Mouse (Mus musculus) common myeloid progenitor, adult 5-6 weeks (primary cell): ENCODE data around the gene Ndel1. TPM values are rescaled to one million over a fixed set of nuclear protein-coding genes. Genes with fewer than 3 reads are reported as not detected.

Experiments
- ATAC-seq: replicated peaks from 2 replicates; pipeline ENCODE4 v1.8.0; 2016; ENCODE audit warnings: low read depth, mild to moderate bottlenecking, moderate TSS enrichment, inconsistent platforms; ENCODE audit not compliant: poor library complexity, severe bottlenecking
- total RNA-seq: library from RNA; stranded (forward); fragments of 200-1000, 187-1606 nt; gene quantifications from 2 replicates; pipeline ENCODE4 v1.2.3, GENCODE M21; 2017

The Ndel1 gene
- total RNA-seq = 36.8 and 38.4 TPM in 2 replicates

DNA sequence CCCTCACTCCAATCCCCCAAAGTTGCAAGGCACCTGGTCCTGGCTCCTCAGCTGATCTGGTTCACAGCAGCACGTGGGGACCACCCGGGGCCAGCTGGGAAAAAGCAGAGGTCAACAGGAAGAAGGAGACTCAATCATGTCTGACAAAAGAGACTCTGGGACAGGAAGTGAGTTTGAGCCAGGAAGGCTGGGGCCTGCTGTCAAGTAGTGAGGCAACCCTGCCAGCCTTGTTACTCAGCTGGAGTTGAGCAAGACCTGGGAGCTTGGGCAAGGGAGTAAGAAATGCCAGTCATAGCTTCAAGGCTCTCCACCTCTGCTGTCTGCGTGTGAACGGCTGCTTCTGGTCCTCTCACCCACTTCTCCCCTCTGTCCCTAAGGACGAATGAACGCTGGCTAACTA is at the start of gene Ndel1:
Gene Ndel1 (minus strand): TSS at position 111 of the 400 bp plus-strand sequence.
- ATAC-seq = peak; percentile 90

DNA sequence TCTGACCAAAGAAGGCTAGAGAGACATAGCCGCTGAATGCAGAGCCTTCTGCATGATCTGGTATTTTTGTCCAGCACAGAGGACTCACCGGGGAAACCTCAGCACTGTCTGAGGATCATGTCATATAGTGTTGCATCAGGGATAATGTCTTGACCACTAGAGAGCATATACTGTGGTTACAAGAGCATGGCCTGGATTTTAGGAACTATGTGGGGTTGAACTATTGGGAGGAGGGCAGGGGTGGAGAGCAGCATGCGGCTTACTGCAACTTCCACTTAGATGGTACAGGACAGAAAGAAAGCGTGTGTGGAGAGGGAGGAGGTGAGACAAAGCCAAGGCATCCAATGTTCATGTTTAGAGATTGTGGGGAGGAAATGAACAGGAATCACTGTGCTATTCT is 42.9 kb upstream of the Ndel1 start:
- peak; percentile 54 for ATAC-seq

DNA sequence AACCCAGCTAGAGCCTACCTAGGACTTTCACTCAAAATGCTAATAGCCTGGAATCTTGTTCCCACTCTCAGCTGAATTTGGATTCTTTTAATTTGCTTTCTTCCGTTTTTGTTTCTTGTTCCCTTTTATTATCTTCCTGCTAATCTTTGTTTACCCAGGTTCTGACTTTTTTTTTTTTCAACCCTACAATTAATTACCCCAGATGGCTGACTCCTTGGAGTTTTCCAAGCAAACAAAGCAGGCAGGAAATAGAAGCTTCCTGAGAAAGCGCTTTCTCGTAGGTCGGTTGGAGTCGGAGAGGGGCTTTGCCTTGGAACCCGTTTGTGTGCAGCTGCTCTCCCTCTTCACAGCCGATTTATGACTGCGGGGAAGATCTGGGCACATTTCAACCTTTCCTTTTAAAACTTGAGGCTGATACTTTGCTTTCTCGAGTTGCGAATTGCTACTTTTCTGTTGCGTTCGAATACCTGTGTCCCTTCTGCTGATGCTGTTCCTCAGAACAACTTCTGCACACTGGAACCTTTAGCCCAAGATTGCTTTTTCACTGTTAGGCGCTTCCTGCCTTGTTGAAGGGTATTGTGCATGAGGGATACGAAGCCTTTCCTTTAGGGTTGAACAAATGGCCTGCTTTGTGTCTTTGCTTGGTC is 40.0 kb upstream of the Ndel1 start:
- ATAC-seq = no peak

DNA sequence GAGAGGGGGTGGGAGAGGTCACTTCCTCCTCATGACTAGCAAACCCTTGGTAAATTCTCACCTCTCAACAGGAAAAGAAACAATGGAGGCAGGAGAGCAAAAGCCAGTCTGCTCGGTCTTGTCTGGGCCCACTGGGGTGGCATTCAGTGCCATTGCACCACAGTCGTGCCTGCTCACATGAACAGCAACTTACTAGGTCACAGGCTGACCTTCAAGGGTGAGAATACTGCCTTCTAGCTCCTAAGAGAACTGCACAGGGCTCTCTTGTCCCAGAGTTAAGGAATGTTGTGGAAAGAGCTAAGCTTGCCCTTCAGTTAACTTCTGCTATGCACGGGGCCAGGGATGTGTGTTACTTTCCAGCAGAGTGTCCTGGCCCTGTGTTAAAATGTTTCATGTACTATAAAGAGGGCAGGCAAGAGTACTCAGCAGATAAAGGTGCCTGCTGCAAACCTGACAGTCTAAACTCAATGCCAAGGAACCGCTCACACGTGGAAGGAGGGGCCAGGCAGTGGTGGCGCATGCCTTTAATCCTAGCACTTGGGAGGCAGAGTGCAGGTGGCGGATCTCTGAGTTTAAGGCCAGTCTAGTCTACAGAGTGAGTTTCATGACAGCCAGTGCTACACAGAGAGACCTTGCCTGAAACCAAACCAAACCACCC is 37.3 kb upstream of the Ndel1 start:
- no peak for ATAC-seq

DNA sequence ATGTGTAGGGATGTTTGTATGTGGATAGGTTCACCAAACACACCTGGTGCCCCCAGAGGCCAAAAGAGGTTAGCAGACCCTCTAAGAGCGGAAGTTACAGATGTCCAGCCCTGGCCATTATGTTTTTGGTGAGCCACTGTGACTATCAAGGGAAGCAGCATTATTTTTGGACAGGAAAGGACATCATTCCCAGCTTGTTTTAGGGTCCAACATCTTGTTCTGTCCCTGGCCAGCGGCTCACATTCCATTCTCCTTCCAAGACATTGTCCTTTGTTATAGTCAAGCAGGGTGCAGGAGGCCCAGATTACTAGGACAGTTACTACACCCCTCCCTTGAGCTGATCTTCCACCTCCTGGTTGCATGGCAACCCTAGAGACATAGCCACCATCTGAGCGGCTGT is 35.6 kb upstream of the Ndel1 start:
- ATAC-seq = no peak

DNA sequence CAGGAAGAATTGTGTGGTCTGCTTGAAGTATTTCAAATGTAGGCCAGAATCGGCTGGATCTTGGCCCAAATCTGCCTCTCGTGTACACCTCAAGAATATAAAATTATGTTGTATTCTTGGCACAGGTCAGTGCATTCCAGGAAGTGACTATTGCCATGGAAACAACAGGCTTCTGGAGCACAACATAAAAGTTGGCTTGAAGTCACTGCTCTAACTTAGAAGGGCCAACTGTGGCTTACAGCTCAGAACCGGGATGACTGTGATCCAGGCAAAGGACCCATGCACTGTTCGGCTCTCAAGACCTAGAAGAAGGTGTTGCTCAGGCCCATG is 34.8 kb upstream of the Ndel1 start:
- ATAC-seq = no peak

DNA sequence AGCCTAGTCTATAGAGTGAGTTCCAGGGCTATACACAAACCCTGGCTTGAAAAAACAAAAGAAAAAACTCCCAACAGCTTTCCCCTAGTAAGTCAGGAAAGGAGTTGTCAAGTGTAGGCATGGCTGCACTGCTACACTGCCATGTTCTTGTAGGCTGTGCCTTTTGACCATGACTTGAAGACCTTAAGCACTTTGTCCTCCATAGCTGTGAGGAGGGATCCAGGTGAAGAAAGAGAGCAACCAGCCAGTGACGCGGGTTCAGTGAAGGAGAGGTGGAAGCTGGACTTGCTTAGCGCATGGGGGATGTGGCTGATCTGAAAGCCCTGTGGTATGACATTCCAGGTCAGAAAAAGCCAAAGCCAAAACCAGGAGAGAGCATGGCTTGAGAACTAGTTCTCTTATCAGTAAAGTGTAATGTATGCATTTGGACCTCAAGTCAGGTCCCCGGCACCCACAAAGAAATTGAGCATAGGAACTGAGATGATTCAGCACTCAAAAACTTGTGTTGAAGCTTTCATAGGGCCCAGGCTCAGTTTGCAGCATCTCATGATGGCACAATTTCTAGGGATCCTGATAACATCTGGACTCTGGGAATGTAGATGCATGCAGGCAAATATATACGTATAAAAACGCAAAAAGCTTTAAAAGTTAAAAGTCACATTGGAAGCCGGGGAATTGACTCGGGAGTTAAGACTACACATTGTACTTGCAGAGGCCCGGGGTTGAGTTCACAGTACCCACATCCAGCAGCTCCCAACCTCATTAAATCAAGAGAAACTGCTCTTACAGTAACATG is 34.2 kb upstream of the Ndel1 start:
- ATAC-seq = no peak

DNA sequence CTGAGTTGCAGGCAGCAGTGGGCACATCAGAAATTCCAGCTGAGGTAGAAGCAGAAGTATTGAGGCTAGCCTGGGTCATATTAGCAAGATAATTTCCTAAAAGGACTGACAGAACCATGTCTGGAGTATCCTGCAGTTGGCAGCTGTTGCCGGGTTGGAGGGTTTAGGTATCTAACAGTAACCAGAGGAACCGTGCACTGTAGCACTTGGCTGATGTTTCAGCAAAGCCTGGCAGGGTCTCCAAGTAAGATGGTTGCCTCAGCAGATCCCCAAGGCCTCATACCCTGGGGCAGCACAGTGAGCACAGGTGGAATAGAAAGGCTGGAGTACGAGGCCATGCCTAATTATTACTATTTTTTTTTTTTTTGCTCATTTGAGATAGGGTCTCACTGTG is 33.5 kb upstream of the Ndel1 start:
- no peak for ATAC-seq

DNA sequence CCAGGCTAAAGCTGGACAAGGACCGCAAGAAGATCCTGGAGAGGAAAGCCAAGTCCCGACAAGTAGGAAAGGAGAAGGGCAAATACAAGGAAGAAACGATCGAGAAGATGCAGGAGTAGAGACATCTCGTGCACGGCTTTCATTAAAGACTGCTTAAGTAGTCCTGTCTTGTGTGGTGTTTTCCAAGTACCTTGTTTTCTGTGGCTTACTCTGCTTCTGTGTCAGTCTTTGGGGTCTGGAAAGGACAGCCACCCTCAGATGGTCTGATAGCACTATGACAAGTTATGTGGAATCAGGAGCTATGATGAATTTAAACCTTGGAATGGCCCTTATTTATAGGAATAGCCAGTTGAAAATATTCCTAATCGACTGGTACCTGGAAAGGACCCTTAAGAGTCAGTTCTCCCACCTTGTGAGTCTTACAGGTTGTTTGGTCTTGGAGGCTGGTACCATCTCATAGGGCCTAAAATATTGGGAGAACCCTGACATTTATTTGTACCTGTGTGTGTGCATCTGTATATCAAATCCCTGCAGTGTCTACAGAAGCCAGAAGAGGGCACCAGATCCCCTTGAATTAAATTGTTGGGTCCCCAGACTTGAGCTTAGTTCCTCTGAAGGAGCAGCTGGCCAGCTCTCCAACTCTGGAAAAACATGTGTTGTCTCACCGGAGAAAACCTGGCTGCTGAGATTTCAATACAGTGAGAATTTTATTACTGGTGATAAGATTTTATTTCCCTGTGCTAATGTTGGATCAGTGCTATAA is 32.9 kb upstream of the Ndel1 start:
- peak; percentile 53 for ATAC-seq

DNA sequence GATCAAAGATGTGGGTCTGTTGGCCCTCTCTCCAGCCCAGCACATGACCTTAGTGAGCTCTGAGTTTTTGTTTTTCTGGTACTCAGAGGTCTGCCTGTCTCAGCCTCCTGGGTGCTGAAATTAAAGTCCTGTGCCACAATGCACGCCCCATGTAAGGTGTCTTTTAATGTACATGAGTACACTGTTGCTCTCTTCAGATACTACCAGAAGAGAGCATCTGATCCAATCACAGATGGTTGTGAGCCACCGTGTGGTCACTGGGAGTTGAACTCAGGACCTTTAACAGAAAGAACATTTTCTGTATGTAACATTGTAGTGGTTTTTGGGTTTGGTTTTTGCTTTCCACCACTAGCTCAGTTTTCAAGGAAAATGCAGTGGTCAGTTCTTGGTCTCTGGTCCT is 32.1 kb upstream of the Ndel1 start:
- ATAC-seq = no peak

DNA sequence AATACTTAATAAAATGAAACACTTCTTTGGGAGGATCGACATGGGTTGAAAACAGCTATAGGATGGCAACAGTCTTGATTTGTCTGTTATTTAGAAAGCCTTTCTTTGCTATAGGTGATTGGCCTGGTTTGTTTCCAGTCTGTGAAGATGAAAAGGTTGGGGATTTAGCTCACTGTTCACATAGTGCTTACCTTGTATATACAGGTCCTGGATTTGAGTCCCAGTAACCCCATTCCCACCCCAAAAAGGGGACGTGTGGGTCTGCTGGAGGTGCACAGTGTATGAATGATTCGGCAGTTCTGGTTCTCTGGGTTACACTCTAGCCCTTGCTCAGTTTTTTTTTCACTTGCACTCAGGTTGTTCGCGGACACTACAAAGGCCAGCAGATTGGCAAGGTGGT is 31.2 kb upstream of the Ndel1 start:
- ATAC-seq = no peak

DNA sequence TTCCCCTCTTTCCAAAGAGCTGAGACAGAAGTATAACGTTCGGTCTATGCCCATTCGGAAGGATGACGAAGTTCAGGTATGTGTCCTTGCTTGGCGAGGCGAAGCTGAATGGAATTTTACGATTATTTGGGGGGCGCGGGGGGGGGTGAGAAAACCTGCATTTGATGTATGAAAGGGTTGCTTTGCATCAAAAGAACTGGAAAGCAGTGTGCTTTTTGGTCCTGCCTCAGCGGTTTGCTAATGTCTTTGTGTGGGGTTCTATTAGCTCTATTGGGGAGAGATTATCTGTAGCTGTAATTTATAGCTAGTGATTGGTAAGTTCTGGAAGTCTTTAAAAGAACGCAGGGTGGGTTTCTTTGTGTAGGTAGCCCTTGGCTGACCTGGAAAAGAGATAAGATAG is 30.7 kb upstream of the Ndel1 start:
- no peak for ATAC-seq

DNA sequence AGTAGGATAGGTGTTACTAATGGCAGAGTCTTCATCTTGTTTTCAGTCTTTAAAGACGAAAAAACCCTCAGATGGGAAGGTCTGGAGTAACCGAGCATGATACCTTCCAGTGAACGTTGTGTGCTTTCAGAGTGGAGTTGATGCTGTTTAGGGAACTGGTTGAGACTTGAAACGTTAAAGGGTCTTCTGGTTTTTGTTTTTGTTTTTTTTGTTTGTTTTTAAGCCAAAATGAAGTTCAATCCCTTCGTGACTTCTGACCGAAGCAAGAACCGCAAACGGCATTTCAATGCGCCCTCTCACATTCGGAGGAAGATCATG is 30.3 kb upstream of the Ndel1 start:
- ATAC-seq = no peak

DNA sequence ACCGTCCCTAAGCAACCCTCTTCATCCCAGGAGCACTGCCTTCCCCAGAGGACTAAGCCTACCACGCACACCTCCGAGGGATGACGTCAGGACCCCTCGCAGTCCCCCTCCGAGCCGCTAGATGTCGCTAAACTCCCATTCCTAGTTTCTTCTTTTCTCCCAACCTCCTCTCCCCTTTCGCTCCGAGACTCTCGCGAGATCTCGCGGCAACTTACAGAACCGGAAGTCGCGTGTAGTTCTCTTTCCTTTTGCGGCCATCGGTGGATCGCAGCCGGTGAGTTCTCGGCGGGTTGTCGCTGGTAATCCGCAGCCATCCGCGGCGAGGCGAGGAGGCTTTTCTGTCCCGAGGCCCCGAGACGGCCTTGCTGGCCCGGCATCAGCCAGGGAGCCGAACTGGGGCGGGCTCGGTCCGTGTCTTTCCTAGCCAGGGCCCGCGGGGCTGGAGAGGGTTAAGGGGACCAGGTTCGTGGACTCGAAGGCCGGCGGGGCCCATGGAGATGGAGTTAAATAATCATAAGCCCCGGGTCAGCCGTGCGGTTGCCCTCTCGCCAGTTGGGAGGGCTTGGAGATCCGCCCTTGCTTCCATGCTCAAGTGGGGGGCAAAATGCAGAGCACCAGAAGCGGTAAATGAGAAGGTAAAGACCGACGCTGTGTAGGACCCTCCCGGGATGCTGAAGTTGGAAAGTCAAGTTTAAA is 29.8 kb upstream of the Ndel1 start, which contains the start of gene Rpl26:
Gene Rpl26 (plus strand): TSS at position 233 of the 696 bp plus-strand sequence.
- peak; percentile 90 for ATAC-seq

DNA sequence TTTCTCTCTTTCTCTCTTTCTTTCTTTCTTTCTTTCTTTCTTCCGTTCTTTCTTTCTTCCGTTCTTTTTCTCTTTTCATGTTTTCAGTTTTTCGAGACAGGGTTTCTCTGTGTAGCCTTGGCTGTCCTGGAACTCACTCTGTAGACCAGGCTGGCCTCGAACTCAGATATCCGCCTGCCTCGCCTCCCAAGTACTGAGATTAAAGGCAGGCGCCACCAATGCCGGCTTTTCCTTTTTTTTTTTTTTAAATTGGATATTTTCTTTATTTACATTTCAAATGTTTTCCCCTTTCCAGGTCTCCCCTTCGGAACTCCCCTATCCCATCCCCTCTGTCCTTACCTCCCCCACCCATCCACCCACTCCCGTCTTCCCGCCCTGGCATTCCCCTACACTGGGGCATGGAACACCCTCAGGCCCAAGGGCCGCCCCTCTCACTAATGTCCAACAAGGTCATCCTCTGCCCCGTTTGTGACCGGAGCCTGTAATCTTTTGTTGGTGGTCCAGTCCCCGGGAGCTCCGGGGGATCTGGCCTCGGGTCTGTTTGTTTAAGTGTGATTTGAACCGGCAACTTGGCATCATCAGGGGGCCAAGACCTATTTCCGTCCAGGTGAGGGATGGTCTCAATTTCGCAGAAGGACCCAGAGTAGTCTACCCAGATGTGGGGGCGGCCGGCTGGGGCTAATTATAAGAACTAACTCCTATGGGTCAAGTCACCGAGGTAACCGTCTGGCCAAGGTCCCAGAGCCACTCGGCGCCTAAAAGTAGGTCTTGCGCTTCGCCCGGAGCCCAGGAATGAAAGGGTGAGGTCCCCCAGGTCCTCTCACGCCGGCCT is 29.1 kb upstream of the Ndel1 start:
- ATAC-seq = no peak

DNA sequence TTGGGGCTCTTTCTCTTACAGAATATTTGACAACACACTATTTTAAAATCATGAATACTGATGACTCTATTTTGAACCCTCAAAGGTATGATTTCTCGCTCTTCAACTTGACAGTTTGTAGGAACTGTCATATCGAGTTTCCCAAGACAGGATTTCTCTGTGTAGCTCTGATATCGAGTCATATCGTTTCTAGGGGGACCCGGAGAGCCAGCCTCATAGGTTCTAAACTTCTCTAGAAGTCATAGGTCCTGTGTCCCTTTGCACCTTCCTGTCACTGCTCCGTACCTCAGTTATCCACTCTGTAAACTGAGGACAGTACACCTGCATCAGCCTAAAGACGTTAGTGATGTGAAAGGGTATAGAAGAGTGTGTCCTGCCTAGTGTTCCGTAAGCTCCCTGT is 28.2 kb upstream of the Ndel1 start:
- ATAC-seq = no peak

DNA sequence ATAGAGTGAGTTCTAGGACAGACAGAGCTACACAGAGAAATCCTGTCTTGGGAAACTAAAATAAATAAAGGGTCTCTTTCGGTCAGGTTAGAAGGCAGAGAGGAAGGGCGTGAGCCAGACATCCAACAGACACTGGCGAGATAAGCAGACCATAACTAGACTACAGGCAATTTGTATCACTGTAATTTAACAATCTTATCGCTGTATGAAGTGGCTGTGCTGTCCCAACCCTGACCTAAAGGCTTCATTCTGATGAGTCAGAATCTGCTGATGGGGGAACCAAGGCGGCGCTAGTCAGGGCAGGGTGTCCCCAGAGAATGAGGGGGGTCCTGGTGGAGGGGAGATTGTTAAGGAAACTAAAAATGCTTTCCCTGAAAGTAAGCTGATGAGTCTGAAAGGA is 27.1 kb upstream of the Ndel1 start:
- ATAC-seq = no peak

DNA sequence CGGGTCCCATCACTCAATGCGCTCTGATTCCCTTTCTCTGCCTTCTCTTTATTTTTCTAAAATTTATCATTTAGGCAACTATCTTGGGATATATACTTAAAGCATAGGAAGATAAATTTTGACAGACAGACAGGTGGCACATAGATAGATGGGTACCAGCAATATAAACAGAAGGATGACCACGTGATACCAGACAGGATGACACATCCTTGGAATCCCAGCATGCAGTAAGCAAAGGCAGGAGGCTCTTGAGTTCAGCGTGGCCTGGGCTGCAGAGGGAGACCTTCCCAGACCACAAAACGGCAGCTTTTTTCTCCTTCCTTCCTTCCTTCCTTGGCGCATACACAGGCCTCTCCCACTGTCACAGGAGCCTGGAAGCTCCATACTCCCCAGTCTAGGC is 26.2 kb upstream of the Ndel1 start:
- ATAC-seq = no peak

DNA sequence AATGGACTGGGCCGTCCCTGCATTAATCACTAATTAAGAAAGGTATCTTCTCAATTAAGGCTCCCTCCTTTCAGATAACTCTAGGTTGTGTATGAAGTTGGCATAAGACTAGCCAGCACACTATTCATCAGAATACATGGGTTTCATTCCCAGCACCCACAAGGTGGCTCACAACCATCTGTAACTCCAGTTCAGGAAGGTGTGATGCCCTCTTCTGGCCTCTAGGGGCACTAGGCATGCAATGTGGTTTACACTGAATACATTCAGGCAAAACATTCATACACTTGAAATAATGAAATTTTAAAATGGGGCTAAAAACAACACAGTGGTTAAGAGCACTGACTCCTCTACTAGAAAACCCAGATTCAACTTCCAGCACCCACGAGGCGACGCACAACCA is 25.5 kb upstream of the Ndel1 start:
- ATAC-seq = peak; percentile 41
